Mouse (Mus musculus) urinary bladder, postnatal 25 days (tissue): ENCODE results near the gene Apon.
"Not testable (repeated sequence)": the region's sequence is repeated elsewhere in the genome, so short reads cannot be mapped to it uniquely, and the experiment has no call there.

ENCODE experiments used
- DNase-seq: peaks from one replicate; pipeline ENCODE4 v3.0.0; 2022; ENCODE audit warnings: low spot score

The Apon gene

GRCm38 (mm10) chr10:128253677-128254255 is at the start of gene Apon:
Apon (plus strand) TSS chr10:128254096.
- no peak for DNase-seq

DNA sequence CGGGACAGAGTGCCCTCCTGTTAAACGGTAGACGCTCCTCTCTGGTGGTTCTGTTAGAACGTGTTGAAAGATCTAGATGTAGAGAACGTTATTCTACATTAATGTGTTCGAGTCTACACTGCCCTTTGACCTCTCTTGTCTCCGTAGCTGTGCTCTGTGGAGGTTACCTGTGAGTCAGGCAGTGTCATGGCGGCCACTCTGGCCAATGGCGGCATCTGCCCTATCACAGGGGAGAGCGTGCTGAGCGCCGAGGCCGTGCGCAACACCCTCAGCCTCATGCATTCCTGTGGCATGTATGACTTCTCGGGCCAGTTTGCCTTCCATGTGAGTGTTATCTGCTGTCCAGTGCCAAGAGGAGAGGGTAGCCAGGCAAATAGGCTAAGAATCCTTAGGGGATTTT is 49.0 kb upstream of the Apon start:
- no peak for DNase-seq

- DNase-seq: no peak
Measured at GRCm38 (mm10) chr10:128208326-128208725, 45.6 kb upstream of the Apon start.

DNA sequence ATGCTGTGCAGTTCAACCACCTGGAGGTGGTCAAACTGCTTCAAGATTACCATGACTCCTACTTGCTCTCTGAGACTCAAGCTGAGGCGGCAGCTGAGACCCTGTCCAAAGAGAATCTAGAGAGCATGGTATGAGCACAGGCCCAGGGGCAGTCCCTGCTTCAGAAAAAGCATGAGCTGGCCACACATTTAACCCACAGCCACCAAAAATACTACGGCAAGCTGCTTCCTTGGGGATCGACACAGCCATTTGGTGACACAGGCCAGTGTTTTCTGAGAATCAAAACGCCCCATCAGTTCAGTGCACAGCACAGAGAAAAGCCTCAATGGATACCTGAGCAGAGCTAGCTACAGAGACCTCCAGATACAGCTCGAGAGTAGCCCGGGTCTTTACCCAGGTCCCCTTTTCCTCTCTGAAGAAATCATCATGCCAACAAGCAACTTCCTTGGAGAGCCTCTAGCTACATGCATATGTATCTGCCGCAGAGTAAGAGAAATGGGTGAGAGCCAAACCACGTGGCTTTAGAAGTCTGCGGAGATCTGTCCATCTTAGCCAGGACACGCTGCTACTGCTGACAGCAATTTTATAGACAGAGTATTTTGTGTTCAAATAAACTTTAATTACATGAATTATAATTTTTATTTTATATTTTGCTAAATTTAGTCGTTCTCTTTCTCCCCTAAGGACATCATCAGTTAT is 44.4 kb upstream of the Apon start:
- no peak for DNase-seq

GRCm38 (mm10) chr10:128210131-128210530 is 43.8 kb upstream of the Apon start:
- DNase-seq: no peak

GRCm38 (mm10) chr10:128210954-128211353 is 42.9 kb upstream of the Apon start:
- peak; percentile 16 for DNase-seq

DNA sequence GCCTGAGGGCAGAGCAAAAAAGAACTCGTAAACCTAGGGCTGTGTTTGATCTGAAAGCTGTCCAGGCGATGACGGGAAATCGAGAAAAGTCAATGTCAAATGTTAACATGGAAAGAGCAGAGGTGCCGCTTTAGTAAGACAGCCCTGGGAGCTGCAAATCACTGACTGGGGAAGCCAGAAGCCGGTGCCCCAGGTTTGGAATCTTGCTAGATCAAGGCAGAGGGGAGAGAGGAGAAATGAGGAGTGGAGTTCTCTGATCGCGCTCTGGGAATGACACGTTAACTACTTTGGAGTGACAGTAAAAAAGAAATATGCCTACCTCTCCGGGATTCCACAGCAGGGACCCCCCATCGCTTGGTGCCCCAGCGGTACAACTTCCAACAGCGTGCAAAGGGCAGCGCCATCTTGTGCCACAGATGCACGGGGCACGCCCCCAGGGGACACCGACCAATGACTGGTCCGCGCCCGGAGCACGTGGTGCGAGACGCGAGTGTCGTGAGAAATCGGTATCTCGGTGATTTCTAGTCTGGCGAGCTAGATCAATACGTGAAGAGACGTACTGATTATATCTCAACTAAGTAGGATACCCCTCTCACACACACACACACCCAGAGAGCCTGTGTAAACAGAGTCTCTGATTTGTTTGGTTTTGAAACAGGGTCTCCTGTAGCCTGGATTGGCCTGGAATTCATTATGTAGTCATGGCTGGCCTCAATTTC is 42.3 kb upstream of the Apon start, which contains the start of gene Spryd4:
Spryd4 (minus strand) TSS at position 418 of the 719 bp plus-strand sequence.
- peak; percentile 87 for DNase-seq

DNA sequence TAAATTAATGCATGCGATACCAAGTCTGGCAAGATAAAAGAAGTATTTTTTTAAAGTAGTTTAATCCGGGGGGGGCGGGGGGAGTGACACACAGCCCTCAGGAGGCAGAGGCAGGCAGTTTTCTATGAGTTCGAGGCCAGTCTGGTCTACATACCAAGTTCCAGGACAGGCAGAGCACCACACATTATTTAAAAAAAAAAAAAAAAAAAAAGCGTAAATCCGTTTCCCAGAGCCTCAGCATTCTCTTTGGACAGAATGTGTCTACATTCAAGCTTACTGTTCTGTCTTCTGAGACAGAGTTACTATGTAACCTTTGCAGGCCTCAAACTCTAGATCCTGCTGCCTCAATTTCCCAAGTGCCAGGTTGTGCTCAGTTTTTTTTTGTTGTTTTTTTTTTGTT is 41.7 kb upstream of the Apon start:
- no peak for DNase-seq

GRCm38 (mm10) chr10:128212871-128213323 is 41.0 kb upstream of the Apon start:
- DNase-seq: peak; percentile 35

DNA sequence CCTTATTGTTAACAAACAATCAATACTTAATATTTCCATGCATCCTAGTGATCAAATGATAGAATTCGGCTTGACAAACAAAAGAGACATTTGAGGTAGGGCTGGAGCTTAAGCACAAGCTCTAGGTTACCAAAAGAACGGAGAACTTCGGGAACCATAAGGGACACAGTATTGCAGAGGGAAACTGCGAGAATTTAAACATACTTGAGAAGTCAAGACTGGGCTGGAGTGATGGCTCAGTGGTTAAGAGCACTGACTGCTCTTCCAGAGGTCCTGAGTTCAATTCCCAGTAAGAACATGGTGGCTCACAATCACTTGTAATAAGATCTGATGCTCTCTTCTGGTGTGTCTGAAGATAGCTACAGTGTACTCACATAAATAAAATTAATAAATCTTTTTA is 39.8 kb upstream of the Apon start:
- not testable (repeated sequence) for DNase-seq

GRCm38 (mm10) chr10:128214981-128215380 is 38.9 kb upstream of the Apon start:
- DNase-seq: no peak

DNA sequence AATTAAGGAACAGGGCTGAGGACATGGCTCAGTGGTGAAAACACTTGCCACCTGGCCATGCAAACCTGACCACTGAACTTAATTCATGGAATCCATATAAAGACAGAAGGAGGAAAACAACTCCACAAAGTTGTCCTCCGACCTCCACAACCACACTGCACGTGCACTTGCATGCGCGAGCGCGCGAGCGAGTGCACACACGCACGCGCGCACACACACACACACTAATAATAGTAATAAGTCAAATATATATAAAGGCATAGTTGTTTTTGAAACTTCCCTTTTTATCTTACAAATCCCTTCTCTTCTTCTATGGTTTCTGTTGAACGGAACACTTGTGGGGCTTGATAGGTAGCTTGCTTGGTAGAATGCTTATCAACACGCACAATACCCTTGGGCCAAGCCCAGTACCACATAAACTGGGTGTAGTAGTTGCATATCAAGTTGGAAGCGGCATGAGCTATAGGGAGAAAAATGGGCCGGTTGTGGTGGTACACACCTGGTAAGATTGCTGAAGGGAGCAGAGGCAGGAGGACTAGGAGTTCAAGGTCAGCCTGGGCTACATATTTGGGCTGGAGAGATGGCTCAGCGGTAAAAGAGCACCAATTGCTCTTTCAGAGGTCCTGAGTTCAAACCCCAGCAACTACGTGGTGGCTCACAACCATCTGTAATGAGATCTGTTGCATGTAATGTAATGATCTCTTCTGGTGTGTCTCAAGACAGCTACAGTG is 35.3 kb upstream of the Apon start:
- DNase-seq: no peak

- no peak for DNase-seq
Measured at GRCm38 (mm10) chr10:128221533-128222286, 32.2 kb upstream of the Apon start.

GRCm38 (mm10) chr10:128225064-128225463 is 28.8 kb upstream of the Apon start:
- DNase-seq: no peak

DNA sequence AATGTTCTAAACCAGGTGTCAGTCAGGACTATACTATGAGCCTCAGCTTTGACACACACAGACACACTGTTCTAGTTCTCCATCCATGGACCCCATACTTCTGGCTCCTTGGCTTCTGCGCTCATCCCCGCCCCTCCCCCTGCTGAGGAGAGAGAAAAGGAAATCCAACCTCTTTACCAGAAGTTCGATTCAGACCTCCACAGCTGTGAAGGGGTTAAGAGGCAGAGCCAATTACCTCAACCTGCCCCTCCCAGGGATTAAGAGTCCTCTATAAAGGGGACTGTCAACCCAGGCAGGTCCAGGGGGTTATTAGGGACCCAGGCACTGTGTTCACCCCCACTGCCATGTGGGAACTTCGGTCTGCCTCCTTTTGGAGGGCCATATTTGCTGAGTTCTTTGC is 28.4 kb upstream of the Apon start, which contains the start of gene Mip:
Mip (plus strand) TSS at position 301 of the 400 bp plus-strand sequence.
- DNase-seq: no peak

- no peak for DNase-seq
Measured at GRCm38 (mm10) chr10:128227592-128227991, 26.3 kb upstream of the Apon start.

DNA sequence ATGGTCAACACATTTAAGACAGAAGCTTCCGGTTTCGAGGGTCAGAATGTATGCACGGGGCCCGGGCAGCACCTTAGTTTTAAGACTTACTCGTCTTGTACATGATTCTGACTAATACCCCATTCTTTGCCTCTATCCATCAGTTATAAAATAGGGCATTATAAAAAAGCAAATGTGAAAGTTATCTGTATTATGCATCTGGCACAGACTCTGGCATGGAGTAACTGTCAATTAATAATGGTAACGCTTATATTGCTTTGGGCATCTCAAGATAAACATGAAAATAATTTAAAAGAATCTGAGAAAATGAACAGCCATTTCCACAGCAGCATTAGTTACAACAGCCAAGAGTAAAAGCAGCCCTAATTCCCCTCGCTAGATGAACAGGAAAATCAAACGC is 25.9 kb upstream of the Apon start:
- DNase-seq: no peak

DNA sequence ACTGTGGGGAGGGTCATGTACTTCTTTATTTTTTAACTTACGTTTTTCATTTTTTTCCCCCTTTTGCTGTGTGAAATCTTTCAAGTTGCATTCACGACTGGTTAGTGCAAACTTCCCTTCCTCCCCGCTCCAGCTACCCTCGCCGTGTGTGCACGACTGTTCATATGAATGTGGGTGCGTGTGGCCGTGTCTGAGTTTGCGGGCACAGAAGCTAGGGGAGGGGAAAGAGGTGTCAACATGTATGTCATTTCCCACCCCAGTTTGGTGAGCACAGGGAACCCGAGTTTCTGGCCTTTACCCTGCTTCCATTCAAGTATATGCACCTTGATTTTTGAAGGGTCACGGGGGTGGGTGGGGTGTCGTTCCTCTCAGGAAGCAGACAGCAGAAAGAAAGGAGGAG is 23.3 kb upstream of the Apon start:
- no peak for DNase-seq

DNA sequence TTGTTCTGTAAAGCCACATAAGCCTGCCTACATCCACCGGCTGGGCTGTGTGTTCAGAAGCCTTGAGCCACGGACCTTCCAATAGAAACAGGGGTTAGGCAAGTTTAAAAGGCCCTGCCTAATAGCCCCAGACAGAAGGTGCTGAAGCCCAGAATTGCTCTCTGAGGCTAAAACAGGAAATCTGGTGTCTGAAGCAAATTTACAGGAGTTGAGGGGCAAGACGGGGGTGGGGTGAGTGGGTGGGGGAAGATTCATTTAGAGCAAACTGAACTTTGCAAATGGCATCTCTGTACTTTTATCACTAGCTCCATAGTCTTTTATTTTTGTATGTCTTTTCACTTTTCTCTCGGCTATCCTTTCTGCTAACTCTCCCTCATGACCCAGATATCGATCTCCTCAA is 22.8 kb upstream of the Apon start:
- no peak for DNase-seq

- peak; percentile 89 for DNase-seq
Measured at GRCm38 (mm10) chr10:128231697-128232419, 22.0 kb upstream of the Apon start, which contains the start of gene Timeless. Timeless (plus strand) TSS chr10:128232065.
